Comparison of ENCODE assay signal across 21 mouse cellular contexts in the genomic region with DNA sequence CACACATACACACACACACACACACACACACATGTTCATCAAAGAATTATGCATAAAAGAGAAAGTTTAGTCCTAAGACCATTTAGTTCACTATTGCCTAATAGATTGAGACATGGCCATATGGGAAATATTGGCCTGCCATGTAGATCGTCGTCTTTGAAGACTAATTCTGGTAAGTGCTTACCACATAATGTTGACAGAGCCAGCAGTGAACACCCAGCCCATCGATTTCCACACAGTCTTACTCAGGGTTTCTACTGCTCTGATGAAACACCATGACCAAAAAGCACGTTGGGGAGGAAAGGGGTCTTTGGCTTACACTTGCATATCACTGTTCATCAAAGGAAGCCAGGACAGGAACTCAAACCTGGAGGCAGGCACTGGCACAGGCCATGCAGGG. TPM values are rescaled to one million over a fixed set of nuclear protein-coding genes. Genes with fewer than 3 reads are reported as not detected.
DNase-seq lines count a peak whose midpoint lies in the region; ATAC-seq and TF ChIP-seq lines count a peak whose summit lies in the region.
"Had no signal": no experiment of that assay in that cellular context is flagged by ENCODE, and none has a peak within 500 bp of the region (broad histone marks: within the 10 kb centered on the region; RNA-seq: fewer than 3 reads in every experiment).

No protein-coding gene starts in this region.

- H3K4me2 ChIP-seq in lung, postnatal 0 days (replicated peaks; ENCODE audit: low read depth, low read length) = no peak overlapping the region
- H3K4me2 ChIP-seq: embryonic facial prominence, embryonic 12.5 days; forebrain, embryonic 12.5 days; heart, embryonic 12.5 days; hindbrain, embryonic 13.5 days had no signal

- TF ChIP-seq CTCF in lung, postnatal 0 days (IDR thresholded peaks at IDR 0.05) = no peak

- no peak overlapping the region for H3K4me3 ChIP-seq in lung, postnatal 0 days (ENCODE audit: low read depth, low read length)
- H3K4me3 ChIP-seq: embryonic facial prominence, embryonic 12.5 days; forebrain, embryonic 12.5 days; heart, embryonic 12.5 days; hindbrain, embryonic 13.5 days had no signal

- peak; percentile 74 for TF ChIP-seq EP300 in lung, postnatal 0 days (IDR thresholded peaks at IDR 0.05)

- no peaks in the 10 kb centered on the region for H3K4me1 ChIP-seq in lung, postnatal 0 days (ENCODE audit: insufficient read depth, low read depth, low read length)
- H3K4me1 ChIP-seq: embryonic facial prominence, embryonic 12.5 days; forebrain, embryonic 12.5 days; heart, embryonic 12.5 days; hindbrain, embryonic 13.5 days had no signal

- peak; percentile 79 for DNase-seq in lung, postnatal 0 days (ENCODE audit: low spot score)
- DNase-seq in lung, adult 18-20 months = no peak
- DNase-seq in adipocyte (ENCODE audit: low spot score) = peak; percentile 77
- peak; percentile 56 for DNase-seq in fibroblast of lung, adult 2 months (ENCODE audit: low read depth)
- DNase-seq in yolk sac, embryonic 10.5 days (ENCODE audit: low spot score) = no peak
- DNase-seq in frontal cortex, postnatal 36 days (ENCODE audit: low spot score in 2 of 2) = no peak
- DNase-seq: adrenal gland, postnatal 14 days; cerebellum, adult 2 months; cerebellum, postnatal 10 days; gastrocnemius, postnatal 14 days; heart, postnatal 4 days had no signal

- ATAC-seq in lung, postnatal 0 days = peak; percentile 88
- ATAC-seq in megakaryocyte progenitor cell, adult 5-6 weeks (replicated peaks; ENCODE audit: poor library complexity) = peak; percentile 96
- ATAC-seq: forebrain, embryonic 16.5 days; intestine, embryonic 16.5 days had no signal

- H3K9me3 ChIP-seq in lung, postnatal 0 days (ENCODE audit: low read length) = no peaks in the 10 kb centered on the region
- H3K9me3 ChIP-seq: embryonic facial prominence, embryonic 12.5 days; forebrain, embryonic 12.5 days; heart, embryonic 12.5 days; hindbrain, embryonic 13.5 days had no signal

- H3K9ac ChIP-seq in lung, postnatal 0 days (replicated peaks; ENCODE audit: low read depth) = no peak overlapping the region
- H3K9ac ChIP-seq: embryonic facial prominence, embryonic 12.5 days; forebrain, embryonic 12.5 days; heart, embryonic 12.5 days; hindbrain, embryonic 13.5 days had no signal

- H3K36me3 ChIP-seq in lung, postnatal 0 days (ENCODE audit: insufficient read depth, low read length) = peaks cover 4% of the 10 kb centered on the region; the same call in 1 of the 2 replicates

- no peak overlapping the region for H3K27ac ChIP-seq in lung, postnatal 0 days (ENCODE audit: low read length)
- H3K27ac ChIP-seq: embryonic facial prominence, embryonic 12.5 days; forebrain, embryonic 12.5 days; hindbrain, embryonic 13.5 days had no signal

- 55% methylated on average over 4 of the region's 4 CpGs for WGBS in lung, postnatal 0 days

- H3K27me3 ChIP-seq in lung, postnatal 0 days (replicated peaks; ENCODE audit: insufficient read depth, low read length) = no peaks in the 10 kb centered on the region
- H3K27me3 ChIP-seq: embryonic facial prominence, embryonic 12.5 days; forebrain, embryonic 12.5 days; heart, embryonic 12.5 days; hindbrain, embryonic 13.5 days had no signal

RNA-seq across cellular contexts. Expression of a gene that starts 5.1 kb away (rescaled TPM):
- 0.11 and 0.13 TPM in 2 replicates for polyA plus RNA-seq in lung, postnatal 0 days (2015; fragmentation: Nextera tagmentation; extraction: Ambion mirVana)
- not detected in 2 replicates for total RNA-seq in megakaryocyte progenitor cell, adult 5-6 weeks (2015)
- not detected in 2 replicates for total RNA-seq in megakaryocyte progenitor cell, adult 5-6 weeks (2017)
- total RNA-seq: adrenal gland, postnatal 14 days; gastrocnemius, adult 18-20 months; gastrocnemius, postnatal 14 days; heart, adult 8-10 months had no signal
- polyA plus RNA-seq: embryonic facial prominence, embryonic 12.5 days; forebrain, embryonic 12.5 days; forebrain, embryonic 16.5 days; heart, embryonic 12.5 days; heart, embryonic 16.5 days; hindbrain, embryonic 13.5 days; intestine, embryonic 16.5 days had no signal

RNA-seq across cellular contexts. Expression of a gene that starts 36.3 kb away (rescaled TPM):
- polyA plus RNA-seq in lung, postnatal 0 days (2015; fragmentation: Nextera tagmentation; extraction: Ambion mirVana) = 10.7 and 11.5 TPM in 2 replicates
- 0.51 and 0.67 TPM in 2 replicates for total RNA-seq in megakaryocyte progenitor cell, adult 5-6 weeks (2015)
- total RNA-seq in megakaryocyte progenitor cell, adult 5-6 weeks (2017) = 1.00 and 2.1 TPM in 2 replicates

Comparison
In these comparisons a context has a peak if more than half of its experiments do, and no peak if none do; other contexts are left out.
1. DNase-seq: peak in lung, postnatal 0 days (single experiment), adipocyte (single experiment) and fibroblast of lung, adult 2 months (single experiment); none in lung, adult 18-20 months (0 of 2), yolk sac, embryonic 10.5 days (single experiment) and frontal cortex, postnatal 36 days (0 of 2).